Mouse (Mus musculus) thymus, adult 2 months (tissue): ENCODE measurements around the gene Vgll4.

ENCODE experiments used
- CTCF ChIP-seq: fragments of 200-500 bp; IDR thresholded peaks from 2 replicates; pipeline ENCODE4 v1.5.1; 2012; ENCODE audit warnings: mild to moderate bottlenecking, control low read depth, low read length, moderate library complexity, borderline replicate concordance; ENCODE audit not compliant: control insufficient read depth, poor library complexity, insufficient read depth; ENCODE audit errors: extremely low read depth
- POLR2A ChIP-seq: fragments of 200-500 bp; IDR thresholded peaks from 2 replicates; pipeline ENCODE4 v1.6.1; 2012; ENCODE audit warnings: mild to moderate bottlenecking, low read length, control low read depth, moderate library complexity; ENCODE audit not compliant: control insufficient read depth, poor library complexity, insufficient read depth; ENCODE audit errors: extremely low read depth

DNA sequence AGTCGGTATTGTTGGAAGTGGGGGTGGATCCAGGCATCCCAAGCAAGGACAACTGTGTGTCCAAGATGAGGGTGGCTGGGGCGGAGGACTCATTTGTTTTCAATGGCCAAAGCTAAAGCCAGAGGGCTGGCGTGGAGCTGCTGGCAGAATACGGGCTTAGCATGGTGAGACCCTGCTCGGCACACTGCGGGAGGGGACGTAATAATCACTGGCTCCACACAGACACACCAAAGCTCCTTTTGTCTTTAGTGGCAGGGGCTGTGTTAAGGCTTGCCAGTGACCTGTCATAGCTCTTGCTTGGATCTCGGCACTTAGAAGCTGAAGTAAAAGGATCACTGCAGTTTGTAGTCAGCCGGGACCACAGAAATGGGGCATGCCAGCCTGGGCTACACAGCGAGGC lies 69.6 kb downstream of the Vgll4 start:
- TF ChIP-seq CTCF (no peak), POLR2A (no peak)
